ENCODE assay signal across 14 mouse cellular contexts in genomic region chr13:47217107-47217571, GRCm38 (mm10).
DNase-seq lines count a peak whose midpoint lies in the region.
"Had no signal": no experiment of that assay in that cellular context is flagged by ENCODE, and none has a peak within 500 bp of the region (broad histone marks: within the 10 kb centered on the region; RNA-seq: fewer than 3 reads in every experiment).

No protein-coding gene starts in this region.

- peaks cover 36% of the 10 kb centered on the region for H3K4me1 ChIP-seq in brown adipose tissue, adult 24 weeks (ENCODE audit: control insufficient read depth, insufficient read depth, insufficient read length, low read length)
- H3K4me1 ChIP-seq in hindbrain, embryonic 10.5 days (replicated peaks) = no peaks in the 10 kb centered on the region

- no peaks in the 10 kb centered on the region for H3K36me3 ChIP-seq in hindbrain, embryonic 10.5 days

- H3K9me3 ChIP-seq in hindbrain, embryonic 10.5 days = no peaks in the 10 kb centered on the region
- H3K9me3 ChIP-seq: liver, embryonic 15.5 days; megakaryocyte, embryonic 14.5 days had no signal

- H3K27me3 ChIP-seq in hindbrain, embryonic 10.5 days (ENCODE audit: insufficient read depth, poor library complexity, severe bottlenecking) = no peaks in the 10 kb centered on the region
- H3K27me3 ChIP-seq: liver, embryonic 15.5 days; megakaryocyte, embryonic 14.5 days had no signal

- DNase-seq in adrenal gland, postnatal 14 days = peak; percentile 45
- no peak for DNase-seq in adrenal gland, postnatal 25 days
- peak; percentile 33 to 53 for DNase-seq in kidney, adult 8-10 months
- no peak for DNase-seq in kidney, postnatal 4 days
- DNase-seq in 3134 (ENCODE audit: extremely low read depth, insufficient read length, low spot score) = peak; percentile 27
- no peak for DNase-seq in layer of hippocampus, adult 9-10 months (ENCODE audit: low spot score)
- DNase-seq in hindbrain, embryonic 10.5 days (ENCODE audit: low spot score) = no peak
- DNase-seq: adrenal gland, postnatal 10 days; cerebellum, adult 18-20 months; embryo, embryonic 11 days; spleen, adult 18-20 months had no signal

- no peak overlapping the region for H3K4me3 ChIP-seq in brown adipose tissue, adult 24 weeks (ENCODE audit: insufficient read depth, low read depth, low read length)
- no peak overlapping the region for H3K4me3 ChIP-seq in hindbrain, embryonic 10.5 days
- H3K4me3 ChIP-seq: liver, embryonic 15.5 days; megakaryocyte, embryonic 14.5 days had no signal

- WGBS in hindbrain, embryonic 10.5 days = 87% methylated on average over 5 of the region's 5 CpGs

- peak overlapping the region; percentile 76 for H3K27ac ChIP-seq in brown adipose tissue, adult 24 weeks (replicated peaks; ENCODE audit: low read depth, low read length)
- H3K27ac ChIP-seq in hindbrain, embryonic 10.5 days = no peak overlapping the region
- H3K27ac ChIP-seq: liver, embryonic 15.5 days had no signal

Comparison
In these comparisons a context has a peak if more than half of its experiments do, and no peak if none do; other contexts are left out.
1. DNase-seq: peak in adrenal gland, postnatal 14 days (single experiment), kidney, adult 8-10 months (2 of 2) and 3134 (single experiment); none in adrenal gland, postnatal 25 days (single experiment), kidney, postnatal 4 days (0 of 2), layer of hippocampus, adult 9-10 months (single experiment) and hindbrain, embryonic 10.5 days (single experiment).